Comparison of ENCODE assay signal across 9 mouse cellular contexts in the genomic region with DNA sequence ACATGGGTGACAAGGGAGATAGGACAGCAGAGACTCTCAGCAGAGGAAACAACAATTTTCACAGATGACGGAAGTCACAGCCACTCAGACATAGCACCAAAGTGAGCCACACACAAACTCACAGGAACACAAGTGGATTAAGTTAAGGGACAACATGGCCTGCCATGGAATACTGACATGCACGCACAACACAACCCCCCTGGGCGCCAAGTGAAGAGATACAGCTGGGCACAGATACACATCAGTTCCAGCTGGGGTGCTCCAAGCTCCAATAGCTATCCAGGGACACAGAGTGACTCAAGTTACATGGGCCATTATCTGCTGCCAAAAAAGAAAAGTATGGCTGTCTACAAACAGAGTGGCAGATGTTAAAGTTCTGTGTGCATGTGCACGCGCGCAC. TPM values are rescaled to one million over a fixed set of nuclear protein-coding genes. Genes with fewer than 3 reads are reported as not detected.
DNase-seq lines count a peak whose midpoint lies in the region; ATAC-seq lines count a peak whose summit lies in the region.
"Had no signal": no experiment of that assay in that cellular context is flagged by ENCODE, and none has a peak within 500 bp of the region (broad histone marks: within the 10 kb centered on the region; RNA-seq: fewer than 3 reads in every experiment).

No protein-coding gene starts in this region.

- ATAC-seq in forebrain, embryonic 14.5 days, result no peak
- no peak for ATAC-seq in limb, embryonic 12.5 days (ENCODE audit: insufficient number of reproducible peaks, insufficient read depth, low FRiP score, low TSS enrichment, low read depth)
- no peak for ATAC-seq in neural tube, embryonic 12.5 days (ENCODE audit: low FRiP score, low read depth)

- H3K9ac ChIP-seq in forebrain, embryonic 14.5 days (ENCODE audit: low read length), result no peak overlapping the region
- H3K9ac ChIP-seq in limb, embryonic 12.5 days (replicated peaks), result peak overlapping the region; percentile 66; the same call in 1 of the 2 replicates
- H3K9ac ChIP-seq in neural tube, embryonic 12.5 days, result no peak overlapping the region

- H3K27me3 ChIP-seq in forebrain, embryonic 14.5 days (replicated peaks; ENCODE audit: control insufficient read depth, insufficient read depth, low read length), result no peaks in the 10 kb centered on the region
- H3K27me3 ChIP-seq in limb, embryonic 12.5 days, result peaks cover 27% of the 10 kb centered on the region; the same call in 1 of the 2 replicates
- peaks cover 8% of the 10 kb centered on the region; the same call in 1 of the 2 replicates for H3K27me3 ChIP-seq in neural tube, embryonic 12.5 days (replicated peaks)

- WGBS in forebrain, embryonic 14.5 days, result 88% methylated on average over 6 of the region's 6 CpGs
- WGBS in limb, embryonic 12.5 days, result 75% methylated on average over 6 of the region's 6 CpGs
- WGBS in neural tube, embryonic 12.5 days, result 79% methylated on average over 6 of the region's 6 CpGs

- peaks cover 28% of the 10 kb centered on the region; the same call in 1 of the 2 replicates for H3K4me1 ChIP-seq in forebrain, embryonic 14.5 days (ENCODE audit: control insufficient read depth, insufficient read depth, low read length)
- peaks cover 42% of the 10 kb centered on the region for H3K4me1 ChIP-seq in limb, embryonic 12.5 days (replicated peaks)
- peaks cover 38% of the 10 kb centered on the region for H3K4me1 ChIP-seq in neural tube, embryonic 12.5 days

- H3K4me2 ChIP-seq in forebrain, embryonic 14.5 days (ENCODE audit: low read length), result peak overlapping the region; percentile 89
- H3K4me2 ChIP-seq in limb, embryonic 12.5 days, result peak overlapping the region; percentile 86
- peak overlapping the region; percentile 88 for H3K4me2 ChIP-seq in neural tube, embryonic 12.5 days (replicated peaks)

- H3K27ac ChIP-seq in forebrain, embryonic 14.5 days (ENCODE audit: low read depth, low read length), result no peak overlapping the region; the same call in 1 of the 2 replicates
- no peak overlapping the region for H3K27ac ChIP-seq in limb, embryonic 12.5 days
- H3K27ac ChIP-seq in neural tube, embryonic 12.5 days, result 0 out of 2 replicates have a peak overlapping the region, but pooled peaks have one; percentile 4

- H3K4me3 ChIP-seq in forebrain, embryonic 14.5 days (ENCODE audit: low read depth, low read length), result peak overlapping the region; percentile 49; the same call in 1 of the 2 replicates
- peak overlapping the region; percentile 58; the same call in 1 of the 2 replicates for H3K4me3 ChIP-seq in limb, embryonic 12.5 days (replicated peaks)
- peak overlapping the region; percentile 41 for H3K4me3 ChIP-seq in neural tube, embryonic 12.5 days

- DNase-seq in layer of hippocampus, adult 11-12 months (ENCODE audit: low spot score), result peak; percentile 21
- DNase-seq in layer of hippocampus, postnatal 14 days (ENCODE audit: low spot score in 2 of 2), result no peak
- no peak for DNase-seq in forebrain, embryonic 14.5 days (ENCODE audit: low spot score)
- DNase-seq in spleen, postnatal 36 days (ENCODE audit: low spot score in 2 of 2), result no peak
- no peak for DNase-seq in left cerebral cortex, postnatal 14 days (ENCODE audit: low spot score in 2 of 2)
- DNase-seq in ovary, postnatal 14 days (ENCODE audit: low spot score), result no peak

- intact Hi-C loops in left cerebral cortex, postnatal 14 days (cut with DNase I), result loop anchor here (10.0 kb wide), 1 partner anchor 165 kb away; the partner anchor contains the start of gene Ryr1

- H3K9me3 ChIP-seq in forebrain, embryonic 14.5 days (replicated peaks; ENCODE audit: control insufficient read depth, low read length), result no peaks in the 10 kb centered on the region
- no peaks in the 10 kb centered on the region for H3K9me3 ChIP-seq in limb, embryonic 12.5 days
- no peaks in the 10 kb centered on the region for H3K9me3 ChIP-seq in neural tube, embryonic 12.5 days

- no peaks in the 10 kb centered on the region for H3K36me3 ChIP-seq in forebrain, embryonic 14.5 days (ENCODE audit: control insufficient read depth, insufficient read depth, low read length)
- H3K36me3 ChIP-seq in limb, embryonic 12.5 days, result no peaks in the 10 kb centered on the region
- H3K36me3 ChIP-seq in neural tube, embryonic 12.5 days, result no peaks in the 10 kb centered on the region

RNA-seq across cellular contexts. Expression of gene Ppp1r14a, which starts 0.7 kb away (rescaled TPM):
- total RNA-seq in layer of hippocampus, postnatal 14 days (2021), result 10 to 100 TPM; 10.8 to 11.0 TPM
- polyA plus RNA-seq in forebrain, embryonic 14.5 days (2014; fragmentation: Nextera tagmentation; extraction: Ambion mirVana), result 5.7 and 9.8 TPM in 2 replicates
- polyA plus RNA-seq in limb, embryonic 12.5 days (2016; fragmentation: Nextera tagmentation; extraction: Ambion mirVana), result 7.6 and 8.0 TPM in 2 replicates
- polyA plus RNA-seq in neural tube, embryonic 12.5 days (2016; fragmentation: Nextera tagmentation; extraction: Ambion mirVana), result 57.5 and 72.1 TPM in 2 replicates
- total RNA-seq in left cerebral cortex, postnatal 14 days (2021), result 1 to 10 TPM; 6.6 to 8.0 TPM
- total RNA-seq: hematopoietic stem cell, adult 5-6 weeks had no signal

RNA-seq across cellular contexts. Expression of gene Spint2, which starts 8.1 kb away (rescaled TPM):
- total RNA-seq in layer of hippocampus, postnatal 14 days (2021), result 10 to 100 TPM; 16.0 to 27.0 TPM
- 46.6 and 51.3 TPM in 2 replicates for polyA plus RNA-seq in forebrain, embryonic 14.5 days (2014; fragmentation: Nextera tagmentation; extraction: Ambion mirVana)
- polyA plus RNA-seq in limb, embryonic 12.5 days (2016; fragmentation: Nextera tagmentation; extraction: Ambion mirVana), result 106 and 107 TPM in 2 replicates
- polyA plus RNA-seq in neural tube, embryonic 12.5 days (2016; fragmentation: Nextera tagmentation; extraction: Ambion mirVana), result 23.5 and 23.9 TPM in 2 replicates
- 10 to 100 TPM; 11.5 to 19.4 TPM for total RNA-seq in left cerebral cortex, postnatal 14 days (2021)

RNA-seq across cellular contexts. Expression of gene Dpf1, which starts 13.9 kb away (rescaled TPM):
- total RNA-seq in layer of hippocampus, postnatal 14 days (2021), result 100 to 1,000 TPM in 1 of 2 experiments, 10 to 100 TPM in 1; 96.1 to 111 TPM
- polyA plus RNA-seq in forebrain, embryonic 14.5 days (2014; fragmentation: Nextera tagmentation; extraction: Ambion mirVana), result 167 and 205 TPM in 2 replicates
- polyA plus RNA-seq in limb, embryonic 12.5 days (2016; fragmentation: Nextera tagmentation; extraction: Ambion mirVana), result 22.4 and 23.7 TPM in 2 replicates
- polyA plus RNA-seq in neural tube, embryonic 12.5 days (2016; fragmentation: Nextera tagmentation; extraction: Ambion mirVana), result 105 and 118 TPM in 2 replicates
- 100 to 1,000 TPM in 1 of 2 experiments, 10 to 100 TPM in 1; 97.6 to 105 TPM for total RNA-seq in left cerebral cortex, postnatal 14 days (2021)

RNA-seq across cellular contexts. Expression of gene 2200002D01Rik, which starts 41.6 kb away (rescaled TPM):
- not detected for total RNA-seq in layer of hippocampus, postnatal 14 days (2021)
- polyA plus RNA-seq in forebrain, embryonic 14.5 days (2014; fragmentation: Nextera tagmentation; extraction: Ambion mirVana), result 0.37 and 1.2 TPM in 2 replicates
- polyA plus RNA-seq in limb, embryonic 12.5 days (2016; fragmentation: Nextera tagmentation; extraction: Ambion mirVana), result 2.5 and 2.7 TPM in 2 replicates
- polyA plus RNA-seq in neural tube, embryonic 12.5 days (2016; fragmentation: Nextera tagmentation; extraction: Ambion mirVana), result 1.6 and 1.7 TPM in 2 replicates
- not detected for total RNA-seq in left cerebral cortex, postnatal 14 days (2021)

RNA-seq across cellular contexts. Expression of gene Yif1b, which starts 51.7 kb away (rescaled TPM):
- 10 to 100 TPM; 42.3 to 49.5 TPM for total RNA-seq in layer of hippocampus, postnatal 14 days (2021)
- 88.2 and 96.2 TPM in 2 replicates for polyA plus RNA-seq in forebrain, embryonic 14.5 days (2014; fragmentation: Nextera tagmentation; extraction: Ambion mirVana)
- polyA plus RNA-seq in limb, embryonic 12.5 days (2016; fragmentation: Nextera tagmentation; extraction: Ambion mirVana), result 104 and 105 TPM in 2 replicates
- 80.2 and 82.0 TPM in 2 replicates for polyA plus RNA-seq in neural tube, embryonic 12.5 days (2016; fragmentation: Nextera tagmentation; extraction: Ambion mirVana)
- total RNA-seq in left cerebral cortex, postnatal 14 days (2021), result 10 to 100 TPM; 48.4 to 50.9 TPM
